Mouse (Mus musculus) kidney, postnatal 10 days (tissue): ENCODE data around the gene Glis3.

ENCODE experiments used
- DNase-seq: peaks from one replicate; pipeline ENCODE4 v3.0.0; 2021; ENCODE audit warnings: mixed read lengths

Glis3 gene

GRCm38 (mm10) chr19:28454331-28454730 is 225.5 kb downstream of the Glis3 start:
- no peak for DNase-seq

DNA sequence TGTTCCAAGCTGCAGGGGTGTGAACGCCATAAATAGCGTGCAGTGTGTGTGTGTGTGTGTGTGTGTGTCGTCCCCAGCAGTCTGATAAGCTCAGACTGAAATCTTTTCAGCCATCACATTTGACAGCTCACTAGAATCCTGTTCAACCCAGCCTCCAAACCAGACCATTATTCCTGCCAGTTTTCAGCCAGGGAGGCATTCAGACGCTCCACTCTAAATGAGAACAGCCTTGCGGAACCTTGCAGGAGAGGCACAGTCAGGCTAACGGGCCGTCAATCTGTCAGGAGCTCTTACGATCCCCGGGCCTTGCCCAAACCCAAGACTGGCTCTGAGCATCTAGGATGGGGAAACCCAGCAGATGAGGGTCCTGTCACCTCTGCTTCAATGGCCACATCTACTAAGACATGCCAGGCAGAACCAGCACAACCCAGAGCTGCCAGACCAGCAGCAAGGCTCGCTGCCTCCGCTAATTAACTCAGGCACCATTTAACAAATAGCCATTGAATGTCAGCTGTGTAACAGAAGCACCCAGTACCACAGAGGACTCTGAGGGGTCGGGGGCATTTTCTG is 226.8 kb downstream of the Glis3 start:
- DNase-seq = peak; percentile 16

GRCm38 (mm10) chr19:28448811-28449210 is 231.1 kb downstream of the Glis3 start:
- no peak for DNase-seq

- no peak for DNase-seq
Observed at GRCm38 (mm10) chr19:28442161-28442560, 237.7 kb downstream of the Glis3 start.

DNA sequence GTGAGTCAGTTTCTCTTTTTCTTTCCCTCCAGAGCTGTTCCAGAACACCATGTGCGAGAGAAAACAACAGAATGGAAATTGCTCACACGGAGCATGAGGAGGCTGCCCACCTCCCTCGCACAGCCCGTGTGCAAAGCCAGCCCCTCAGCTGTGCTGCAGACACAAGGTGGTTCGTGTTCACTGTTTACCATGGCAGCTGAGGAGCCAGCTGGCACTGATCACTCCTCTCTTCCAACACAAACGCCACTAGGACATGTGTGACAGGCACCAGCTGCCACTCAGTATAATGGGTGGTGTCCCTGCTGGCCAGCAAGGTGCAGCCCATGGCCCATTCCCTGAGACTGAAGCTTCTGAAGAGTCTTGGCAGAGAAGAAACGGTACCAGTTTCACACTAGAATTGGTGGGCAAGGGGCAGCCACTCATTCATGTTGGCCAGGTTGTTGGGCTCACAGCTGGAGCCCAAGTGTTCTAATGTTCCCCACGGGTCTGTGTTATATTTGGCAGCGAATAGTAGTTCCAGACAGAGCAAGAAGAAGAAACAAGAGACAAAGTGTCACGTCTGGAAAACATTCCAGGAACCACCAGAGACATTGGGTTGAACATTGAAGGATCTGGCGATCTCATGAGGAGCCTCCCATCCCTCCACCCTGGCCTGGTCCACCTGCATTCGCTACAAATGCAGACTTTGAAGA is 243.3 kb downstream of the Glis3 start:
- peak; percentile 48 for DNase-seq

DNA sequence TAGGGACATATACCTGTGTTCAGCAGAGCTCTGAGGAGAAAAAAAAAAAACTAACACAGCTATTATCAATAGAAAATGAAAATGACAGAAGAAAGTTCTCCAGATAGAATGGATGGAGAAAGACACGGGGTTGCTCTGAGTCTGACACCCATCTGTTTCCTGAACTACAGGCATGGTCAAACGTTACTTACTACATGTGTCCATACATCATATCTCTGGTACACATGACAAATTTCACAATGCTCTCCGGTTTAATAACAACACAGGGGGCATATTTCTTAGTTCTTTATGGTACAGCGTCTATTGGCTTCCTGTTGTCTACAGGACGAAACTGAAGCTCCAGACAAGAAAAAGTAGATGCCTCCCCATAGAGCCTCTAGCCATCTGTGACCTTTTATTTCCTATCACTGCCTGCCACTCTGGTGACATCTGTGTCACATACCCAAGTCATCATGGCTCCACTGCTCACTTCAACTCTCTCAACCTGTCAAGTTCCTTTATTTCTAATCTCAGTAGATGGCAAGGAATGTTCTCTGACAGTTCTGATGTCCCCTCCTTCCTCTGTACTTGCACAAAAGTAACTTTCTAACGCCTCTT is 251.6 kb downstream of the Glis3 start:
- DNase-seq = no peak

DNA sequence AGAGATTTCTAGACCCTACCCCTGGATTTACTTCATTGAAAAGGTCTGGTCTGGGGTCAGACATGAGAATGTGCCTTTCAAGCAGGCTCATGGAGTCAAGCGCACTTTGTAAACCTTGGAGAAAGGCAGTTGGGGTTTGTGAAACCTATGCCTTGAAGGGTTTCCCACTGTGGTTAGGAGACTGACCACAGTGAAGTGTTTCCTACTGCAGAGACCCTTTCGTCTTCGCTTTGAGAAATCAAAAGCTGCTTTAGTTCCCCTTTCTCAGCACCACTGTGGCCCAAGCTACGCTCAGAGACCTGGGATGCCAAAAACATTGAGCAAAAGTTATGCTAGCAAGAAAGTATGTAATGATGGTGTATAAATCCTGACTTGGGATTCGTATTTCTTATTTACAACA is 255.7 kb downstream of the Glis3 start:
- DNase-seq = no peak

DNA sequence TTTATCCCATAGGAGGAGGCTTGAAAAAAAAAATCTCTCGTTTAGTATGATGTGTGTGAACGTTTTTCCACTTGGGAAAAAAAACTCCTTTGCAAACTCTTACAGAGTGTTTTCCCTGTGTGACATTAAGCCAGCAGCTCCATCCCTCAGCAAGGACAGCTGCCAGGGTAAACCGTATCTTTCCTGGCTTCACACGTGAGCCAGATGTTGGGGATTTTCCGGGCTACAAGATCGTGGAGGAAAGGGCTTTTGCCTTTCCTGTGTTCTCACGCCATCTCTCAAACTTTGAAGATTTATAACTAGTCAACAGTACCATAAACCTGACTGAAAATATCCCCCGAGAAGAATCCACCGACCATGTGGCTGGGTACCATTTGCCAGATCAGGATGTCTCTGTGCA is 256.9 kb downstream of the Glis3 start:
- DNase-seq = no peak

DNA sequence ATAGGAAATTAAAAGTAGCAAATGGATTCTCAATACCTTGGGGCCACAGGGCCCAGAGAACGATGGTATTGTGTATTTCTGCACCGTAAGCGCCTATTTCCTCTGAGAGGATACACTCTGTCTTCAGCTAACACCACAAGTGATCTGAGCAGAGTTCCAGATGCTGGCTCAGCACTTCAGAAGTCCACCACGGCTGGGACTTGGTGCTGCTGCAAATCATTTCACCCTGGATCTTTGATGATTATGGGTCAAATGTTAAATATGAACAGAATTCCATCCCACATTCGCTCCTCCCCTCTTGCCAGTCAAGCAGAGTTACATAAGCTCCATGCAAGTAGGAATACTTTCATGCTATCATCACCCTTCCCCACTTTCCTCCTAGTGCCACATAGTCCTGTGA is 263.8 kb downstream of the Glis3 start:
- no peak for DNase-seq

DNA sequence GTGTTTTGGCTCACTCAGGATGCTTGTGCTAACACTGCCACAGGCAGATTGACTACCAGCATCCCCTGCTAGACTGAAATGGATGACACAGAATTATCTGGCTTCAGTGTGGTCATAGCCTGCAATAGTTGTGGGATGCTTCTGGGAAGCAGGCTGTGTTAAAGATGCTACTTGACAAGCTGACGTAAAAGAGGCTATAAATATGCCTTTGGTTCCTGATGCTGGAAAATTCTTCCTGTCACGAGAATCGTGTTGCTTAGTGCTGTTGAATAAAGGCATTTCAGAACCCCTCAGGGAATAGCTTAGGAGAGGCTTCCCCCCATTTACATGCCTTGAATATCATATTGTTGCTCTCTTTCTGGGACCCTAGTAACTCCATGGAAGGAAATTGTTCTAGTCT is 271.1 kb downstream of the Glis3 start:
- no peak for DNase-seq

DNA sequence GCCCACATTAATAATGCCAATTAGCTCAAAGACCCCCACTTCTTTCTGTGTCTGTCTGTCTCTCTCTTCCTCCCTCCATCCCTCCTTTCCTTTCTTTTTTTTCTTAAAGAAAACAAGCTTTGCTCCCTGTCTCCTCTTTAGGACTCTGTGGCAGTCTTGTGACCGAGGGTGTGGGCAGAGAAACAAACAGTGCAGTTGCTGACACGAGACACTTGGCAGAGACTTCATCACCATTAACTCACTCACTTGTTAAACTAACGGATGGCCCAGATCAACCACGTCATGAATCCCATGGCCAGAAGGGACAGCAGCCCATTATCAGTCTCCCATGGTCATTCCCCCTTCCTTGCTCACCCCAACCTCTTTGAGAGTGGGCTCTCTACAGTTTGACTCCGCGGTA is 276.9 kb downstream of the Glis3 start:
- DNase-seq = no peak

DNA sequence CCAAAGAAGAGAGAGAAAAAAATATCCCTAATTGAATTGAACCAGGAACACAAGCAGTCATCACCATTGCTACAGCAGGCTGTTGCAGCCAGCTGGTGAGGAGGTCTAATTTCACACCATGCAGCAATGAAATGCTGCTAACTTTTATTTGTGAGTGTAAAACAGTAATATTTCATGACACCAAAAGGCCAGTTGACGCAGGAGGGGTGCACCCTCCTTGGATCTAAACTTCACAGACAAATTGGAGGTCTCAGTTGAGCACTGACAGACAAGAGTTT is 284.4 kb downstream of the Glis3 start:
- DNase-seq = no peak

GRCm38 (mm10) chr19:28394826-28395583 is 284.9 kb downstream of the Glis3 start:
- no peak for DNase-seq

GRCm38 (mm10) chr19:28393766-28394165 is 286.1 kb downstream of the Glis3 start:
- DNase-seq = no peak

GRCm38 (mm10) chr19:28392838-28393237 is 287.0 kb downstream of the Glis3 start:
- no peak for DNase-seq

GRCm38 (mm10) chr19:28390920-28391319 is 289.0 kb downstream of the Glis3 start:
- DNase-seq = peak; percentile 20

GRCm38 (mm10) chr19:28389146-28389545 is 290.7 kb downstream of the Glis3 start:
- no peak for DNase-seq

GRCm38 (mm10) chr19:28383425-28383824 is 296.5 kb downstream of the Glis3 start:
- DNase-seq = no peak

DNA sequence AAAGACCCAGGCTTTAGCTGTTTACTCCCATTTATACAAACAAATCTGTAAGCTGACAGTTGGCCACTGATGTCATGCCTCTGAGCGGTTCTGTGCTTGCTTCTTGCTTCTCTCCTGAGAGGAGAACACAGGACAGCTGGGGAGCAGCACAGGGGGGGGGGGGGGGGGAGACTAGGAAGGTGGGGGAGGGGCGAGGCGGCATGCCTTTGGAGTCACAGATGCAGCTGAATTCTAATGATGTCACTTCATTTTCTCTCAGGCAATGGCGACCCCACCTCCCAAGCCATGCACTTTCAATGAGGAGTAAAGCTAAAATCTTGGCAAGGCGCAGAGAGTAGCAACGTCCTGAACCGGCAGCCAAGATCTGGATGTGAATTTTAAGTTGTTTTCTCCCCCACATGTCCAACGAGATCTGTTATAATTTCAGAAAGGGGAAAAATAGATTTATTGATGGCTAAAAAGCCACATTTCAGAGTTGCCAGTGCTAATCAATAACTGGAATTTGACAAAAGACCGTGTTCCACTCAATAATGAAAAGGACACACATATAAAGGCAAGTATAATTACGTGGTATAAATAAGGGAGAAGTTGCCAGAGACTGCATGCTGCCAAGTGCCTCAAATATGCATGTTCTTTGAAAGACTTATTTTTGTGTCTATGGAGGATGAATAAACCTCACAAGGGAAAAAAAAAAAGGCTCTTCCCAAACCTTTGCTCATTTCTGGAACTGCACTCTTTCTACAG is 297.5 kb downstream of the Glis3 start:
- DNase-seq = no peak

DNA sequence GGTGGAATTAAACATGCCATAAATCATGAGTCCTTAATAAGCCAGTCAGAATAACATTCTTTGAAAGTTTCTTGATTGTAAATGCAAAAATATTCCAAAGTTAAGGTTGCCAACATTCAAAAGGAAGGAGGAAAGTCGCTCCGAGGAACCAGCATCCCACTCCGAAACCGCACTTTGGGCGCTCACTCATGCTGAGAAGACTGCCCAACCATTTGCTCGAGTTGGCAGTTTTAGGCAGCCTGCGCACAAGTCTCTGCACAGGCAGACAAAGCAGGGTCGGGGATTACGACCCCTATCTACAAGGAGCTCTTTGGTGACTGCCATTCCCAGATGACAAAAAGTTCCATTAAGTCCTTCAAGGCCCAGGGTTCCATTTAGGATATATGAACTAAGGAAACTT is 298.4 kb downstream of the Glis3 start:
- peak; percentile 42 for DNase-seq

DNA sequence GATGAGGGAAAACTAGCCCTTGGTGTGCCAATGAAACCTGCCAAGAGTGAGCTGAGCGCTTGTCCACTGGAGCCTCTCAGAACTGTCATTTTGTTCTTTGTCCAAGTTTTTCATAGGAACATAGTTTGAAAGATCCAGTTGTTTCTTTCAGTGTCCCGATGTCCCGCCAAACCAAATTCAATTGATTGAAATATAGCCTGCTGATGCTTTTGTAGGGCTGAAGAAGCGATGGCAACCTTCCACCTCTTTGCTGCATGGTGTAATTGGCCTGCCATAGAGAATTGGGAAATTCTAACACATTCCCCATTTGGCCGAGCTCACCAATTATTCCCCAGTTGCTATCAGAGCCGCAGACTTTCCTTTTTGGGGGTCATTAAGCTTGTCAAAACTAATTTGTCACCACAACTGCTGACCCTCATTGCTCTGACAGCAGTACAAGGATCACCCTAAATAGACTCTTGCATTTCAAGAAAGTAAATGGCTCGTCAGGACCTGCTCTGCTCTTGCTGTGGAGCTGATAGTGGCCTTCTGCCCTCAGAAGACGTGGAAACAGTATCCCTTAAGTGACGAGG is 299.1 kb downstream of the Glis3 start:
- DNase-seq = no peak

DNA sequence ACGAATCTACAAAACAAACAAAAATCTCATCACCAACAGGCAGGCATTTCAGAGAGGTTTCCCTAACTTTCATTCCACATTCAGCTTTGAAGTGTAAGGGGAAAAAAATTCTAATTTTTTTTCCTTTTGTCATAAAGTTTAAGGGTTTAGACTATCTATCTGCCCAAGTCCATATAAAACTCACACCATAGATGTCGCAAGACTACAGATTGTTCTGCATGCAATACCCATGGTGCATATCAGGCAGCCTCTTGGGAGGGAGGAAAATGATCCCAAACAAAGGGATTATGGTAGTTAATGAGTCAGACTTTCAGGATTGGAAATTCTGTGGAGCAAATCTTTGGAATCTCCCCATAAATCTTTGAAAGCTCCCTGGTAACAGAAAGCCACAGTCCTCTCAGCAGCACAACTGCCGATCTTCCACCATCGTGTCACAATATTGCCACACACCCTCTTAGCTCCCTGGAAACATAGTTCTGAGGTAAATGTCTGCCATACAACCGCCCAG is 302.0 kb downstream of the Glis3 start:
- DNase-seq = no peak

DNA sequence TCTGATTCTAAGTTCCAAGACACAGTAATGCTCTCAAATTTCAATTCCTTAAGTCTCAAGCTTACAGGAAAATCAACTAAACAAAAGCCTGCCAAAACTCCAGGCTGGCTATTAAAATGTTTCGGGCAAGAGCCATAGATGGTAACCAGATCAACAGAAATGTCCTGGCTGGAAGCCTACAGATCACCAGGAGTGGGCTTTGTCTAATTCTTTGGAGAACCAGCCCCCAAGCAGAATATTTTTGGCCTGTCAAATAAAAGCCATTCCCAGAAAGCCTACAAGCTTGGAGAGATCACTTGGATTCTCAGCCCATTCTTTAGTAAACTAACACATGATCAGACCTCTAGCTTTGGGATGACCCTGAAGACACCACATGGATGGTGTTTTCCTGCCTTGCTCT is 303.5 kb downstream of the Glis3 start:
- DNase-seq = no peak
